Mouse (Mus musculus) liver, embryonic 15.5 days (tissue): Measurements from ENCODE around the gene Cpa1. TPM values are rescaled to one million over a fixed set of nuclear protein-coding genes. Genes with fewer than 3 reads are reported as not detected.

Experiments
- ATAC-seq: fragments of 200-750 bp; cut with Nextera tagmentation; 2 replicates; pipeline ENCODE4 v1.8.0; 2017; ENCODE audit warnings: moderate number of reproducible peaks, mild to moderate bottlenecking, moderate library complexity; ENCODE audit not compliant: insufficient read depth
- H3K27ac ChIP-seq: fragments of 300-500 bp; sonication (generic); replicated peaks from 2 replicates; pipeline ENCODE4 v1.5.1; 2015; ENCODE audit warnings: mild to moderate bottlenecking, inconsistent platforms
- H3K27me3 ChIP-seq: fragments of 300-500 bp; sonication (generic); 2 replicates; pipeline ENCODE4 v1.6.1; 2015; ENCODE audit warnings: mild to moderate bottlenecking, inconsistent platforms
- H3K36me3 ChIP-seq: fragments of 300-500 bp; sonication (generic); replicated peaks from 2 replicates; pipeline ENCODE4 v1.6.1; 2015; ENCODE audit warnings: moderate library complexity, mild to moderate bottlenecking, inconsistent platforms
- H3K4me1 ChIP-seq: fragments of 300-500 bp; sonication (generic); replicated peaks from 2 replicates; pipeline ENCODE4 v1.6.1; 2015; ENCODE audit warnings: inconsistent platforms
- H3K4me2 ChIP-seq: fragments of 300-500 bp; sonication (generic); 2 replicates; pipeline ENCODE4 v1.6.1; 2015; ENCODE audit warnings: moderate library complexity, mild to moderate bottlenecking, inconsistent platforms
- H3K4me3 ChIP-seq: fragments of 300-500 bp; sonication (generic); replicated peaks from 2 replicates; pipeline ENCODE4 v1.5.1; 2015; ENCODE audit warnings: mild to moderate bottlenecking, inconsistent platforms
- H3K9ac ChIP-seq: fragments of 300-500 bp; sonication (generic); 2 replicates; pipeline ENCODE4 v1.6.1; 2015; ENCODE audit warnings: moderate library complexity, mild to moderate bottlenecking, inconsistent platforms
- H3K9me3 ChIP-seq: fragments of 300-500 bp; sonication (generic); replicated peaks from 2 replicates; pipeline ENCODE4 v1.6.1; 2016; ENCODE audit warnings: inconsistent platforms
- WGBS: fragments of 180-500 bp; shearing (Covaris S2); methylation state at CpG from one replicate; pipeline ENCODE4 v1.1.7; 2015; ENCODE audit warnings: mixed read lengths; ENCODE audit not compliant: insufficient replicate concordance; 5-methylcytosine and 5-hydroxymethylcytosine counted together
- polyA plus RNA-seq: library from polyadenylated mRNA; unstranded; fragments of >200 nt; fragmentation: Nextera tagmentation; extraction: Ambion mirVana; gene quantifications from 2 replicates; pipeline ENCODE4 v1.2.1, GENCODE M21; 2015

The Cpa1 gene
- polyA plus RNA-seq, 1 experiment from 2014 or later, result 1.8 TPM

DNA sequence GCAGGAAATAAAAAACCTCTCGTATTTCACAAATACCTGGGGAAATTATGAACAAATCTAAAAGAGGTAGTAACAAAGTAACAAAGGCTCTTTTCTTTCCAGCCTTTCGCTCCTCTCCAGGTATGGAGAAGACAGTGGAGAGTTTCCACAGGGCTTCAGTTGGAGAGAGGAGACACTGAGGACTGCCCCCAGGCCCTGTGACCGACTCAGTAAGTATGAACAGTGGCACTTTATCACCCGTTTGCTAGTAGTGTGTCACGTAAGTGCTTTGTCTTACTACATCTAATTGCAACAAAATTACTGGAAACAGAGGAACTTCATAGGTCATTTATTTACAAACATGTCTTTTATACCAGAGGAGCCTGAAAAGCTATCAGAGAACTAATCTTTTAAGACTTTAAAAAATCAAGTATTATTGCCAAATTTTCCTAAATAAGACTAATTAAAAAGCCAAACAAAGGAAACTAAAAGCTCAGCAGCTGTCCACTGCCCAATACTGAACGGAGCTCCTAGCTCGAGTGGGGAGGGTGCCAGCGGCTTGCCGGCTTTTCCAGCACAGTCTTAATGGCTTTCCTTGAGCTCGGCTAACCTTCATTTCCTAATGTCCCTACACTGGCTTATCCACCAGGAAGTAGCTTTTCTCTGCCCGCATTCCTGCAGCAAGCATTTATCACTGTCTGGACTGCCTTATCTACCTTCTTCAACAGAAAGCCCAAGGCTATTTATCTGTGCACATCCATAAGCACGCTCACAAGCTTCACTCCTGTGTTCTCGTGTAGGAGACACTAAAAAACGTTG, 34.9 kb downstream of the Cpa1 start:
- WGBS, result 21% methylated on average over 14 of the region's 14 CpGs
- H3K27ac ChIP-seq, result no peak overlapping the region
- no peaks in the 10 kb centered on the region for H3K9me3 ChIP-seq
- H3K4me2 ChIP-seq, result peak overlapping the region; percentile 44
- no peak overlapping the region; the same call in 1 of the 2 replicates for H3K4me3 ChIP-seq
- no peaks in the 10 kb centered on the region for H3K36me3 ChIP-seq
- ATAC-seq, result no peak
- no peak overlapping the region for H3K9ac ChIP-seq
- H3K4me1 ChIP-seq, result peaks cover 38% of the 10 kb centered on the region
- no peaks in the 10 kb centered on the region for H3K27me3 ChIP-seq

DNA sequence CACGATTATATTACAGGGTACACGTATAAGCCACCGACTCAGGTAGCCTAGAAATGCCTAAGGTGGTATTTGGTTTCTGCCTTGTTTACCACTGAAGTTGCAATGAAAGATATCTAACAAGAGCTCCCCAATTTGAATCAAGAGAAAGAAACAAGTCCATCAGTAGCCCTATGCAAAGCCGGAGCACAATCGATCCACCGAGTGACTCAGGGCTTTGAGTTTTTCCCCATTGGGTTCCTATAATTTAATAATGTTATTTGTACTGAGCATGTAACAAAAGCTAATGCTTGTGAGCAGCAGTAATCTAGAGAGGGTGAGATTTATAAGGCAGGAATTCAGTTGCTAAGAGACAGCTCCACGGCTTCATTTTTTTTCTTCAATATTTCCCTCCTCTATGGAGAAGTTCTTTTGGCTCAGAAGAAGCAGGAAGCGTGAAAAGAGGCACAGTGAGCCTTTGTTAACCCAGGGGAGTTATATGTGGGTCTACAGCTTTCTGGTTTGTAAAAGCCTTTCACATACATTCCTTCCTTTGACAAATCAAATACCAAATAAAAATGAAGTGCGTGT, 35.8 kb downstream of the Cpa1 start:
- H3K27me3 ChIP-seq, result no peaks in the 10 kb centered on the region
- no peaks in the 10 kb centered on the region for H3K9me3 ChIP-seq
- 64% methylated on average over 9 of the region's 9 CpGs for WGBS
- no peak overlapping the region; the same call in 1 of the 2 replicates for H3K4me2 ChIP-seq
- H3K9ac ChIP-seq, result no peak overlapping the region
- H3K4me3 ChIP-seq, result no peak overlapping the region
- H3K4me1 ChIP-seq, result peaks cover 38% of the 10 kb centered on the region
- H3K27ac ChIP-seq, result peak overlapping the region; percentile 57; the same call in 1 of the 2 replicates
- ATAC-seq, result no peak
- no peaks in the 10 kb centered on the region for H3K36me3 ChIP-seq

DNA sequence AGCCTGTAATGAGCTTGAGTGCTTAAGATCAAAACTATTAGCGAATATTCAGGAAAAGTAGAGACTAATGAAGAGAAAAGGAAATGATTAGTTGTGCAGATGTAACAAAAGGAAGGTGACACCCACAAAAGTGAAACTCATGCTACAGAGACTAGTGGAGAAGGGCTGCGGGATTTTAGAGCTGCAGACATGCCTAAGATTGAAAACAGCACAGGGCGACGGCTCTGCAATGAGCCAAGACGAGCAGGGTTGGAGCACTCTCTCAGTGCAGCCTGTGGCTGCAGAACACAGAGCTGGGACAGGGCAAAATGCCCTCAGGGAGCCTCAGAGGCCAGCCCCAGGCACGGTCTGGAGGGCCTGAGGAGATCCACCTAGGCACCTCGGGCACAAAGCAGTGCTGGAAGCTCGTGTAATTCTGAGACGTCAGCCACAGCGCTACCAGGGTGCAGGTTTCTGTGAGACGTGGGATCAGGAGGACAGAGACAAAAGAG, 36.3 kb downstream of the Cpa1 start:
- peak overlapping the region; percentile 57 for H3K27ac ChIP-seq
- H3K9ac ChIP-seq, result no peak overlapping the region
- 49% methylated on average over 11 of the region's 11 CpGs for WGBS
- no peak for ATAC-seq
- H3K4me3 ChIP-seq, result no peak overlapping the region
- no peaks in the 10 kb centered on the region for H3K36me3 ChIP-seq
- no peaks in the 10 kb centered on the region for H3K9me3 ChIP-seq
- H3K4me1 ChIP-seq, result peaks cover 38% of the 10 kb centered on the region
- peak overlapping the region; percentile 23; the same call in 1 of the 2 replicates for H3K4me2 ChIP-seq
- H3K27me3 ChIP-seq, result no peaks in the 10 kb centered on the region

DNA sequence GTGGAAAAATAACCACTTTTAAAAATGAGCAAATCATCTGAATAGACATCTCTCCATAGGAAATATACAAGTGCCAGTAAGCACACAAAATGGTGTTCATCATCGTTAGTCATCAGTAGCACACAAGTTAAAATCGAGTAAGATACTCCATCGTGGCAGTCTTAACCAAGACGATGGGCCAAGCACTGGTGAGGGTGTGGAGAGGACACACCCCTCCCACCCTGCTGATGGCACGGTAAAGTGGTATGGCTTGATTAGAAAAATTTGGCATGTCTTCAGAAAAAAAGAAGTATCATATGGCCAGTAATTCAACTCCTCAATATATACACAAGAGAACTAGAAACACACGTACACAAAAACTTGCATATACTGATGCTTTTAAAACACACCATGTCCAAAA, 37.5 kb downstream of the Cpa1 start:
- H3K9me3 ChIP-seq, result no peaks in the 10 kb centered on the region
- H3K4me2 ChIP-seq, result no peak overlapping the region
- peaks cover 38% of the 10 kb centered on the region for H3K4me1 ChIP-seq
- no peak overlapping the region for H3K9ac ChIP-seq
- H3K4me3 ChIP-seq, result no peak overlapping the region
- H3K36me3 ChIP-seq, result no peaks in the 10 kb centered on the region
- WGBS, result 49% methylated on average over 6 of the region's 6 CpGs
- no peak overlapping the region for H3K27ac ChIP-seq
- no peaks in the 10 kb centered on the region for H3K27me3 ChIP-seq
- ATAC-seq, result no peak

DNA sequence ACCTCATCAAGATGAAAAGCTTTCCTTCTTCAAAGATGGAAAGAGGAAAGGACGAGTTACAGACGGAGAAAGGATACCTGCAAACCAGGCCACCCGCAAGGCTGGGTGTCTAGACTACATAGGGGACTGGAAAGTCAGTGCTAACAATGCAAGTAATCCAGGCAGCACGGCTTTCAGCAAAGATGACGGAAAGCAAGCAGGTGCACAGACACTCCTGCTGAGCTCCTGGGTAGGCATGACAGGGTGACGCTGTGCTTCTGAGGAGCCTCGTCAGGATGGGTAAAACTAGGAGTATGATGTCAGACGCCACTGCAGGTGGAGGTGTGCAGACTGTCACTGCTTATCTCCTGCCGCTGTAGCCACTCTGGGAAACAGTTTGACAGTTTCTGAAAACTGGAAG, 38.6 kb downstream of the Cpa1 start:
- H3K9me3 ChIP-seq, result no peaks in the 10 kb centered on the region
- ATAC-seq, result no peak
- H3K27me3 ChIP-seq, result no peaks in the 10 kb centered on the region
- H3K27ac ChIP-seq, result no peak overlapping the region
- no peak overlapping the region for H3K4me3 ChIP-seq
- H3K4me1 ChIP-seq, result peaks cover 41% of the 10 kb centered on the region
- H3K9ac ChIP-seq, result no peak overlapping the region
- H3K4me2 ChIP-seq, result no peak overlapping the region
- 78% methylated on average over 9 of the region's 9 CpGs for WGBS
- H3K36me3 ChIP-seq, result no peaks in the 10 kb centered on the region

DNA sequence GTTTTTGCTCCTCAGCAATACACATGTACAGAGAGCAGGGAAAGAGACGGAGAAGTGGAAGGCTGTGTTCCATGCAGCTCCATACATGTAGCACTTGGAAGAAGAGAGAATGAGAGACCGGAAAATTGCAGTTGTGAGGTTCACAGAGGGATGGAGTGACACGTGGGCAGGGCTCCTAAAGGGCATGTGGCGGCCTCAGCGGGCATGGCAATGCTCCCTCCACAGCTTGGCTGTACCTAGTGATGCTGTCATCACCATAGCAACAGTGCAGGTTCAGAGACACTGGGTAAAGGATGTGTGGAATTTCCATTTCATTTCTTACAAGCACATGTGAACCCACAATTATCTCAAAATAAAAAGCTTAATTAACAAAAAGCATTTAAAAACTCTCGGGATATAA, 39.5 kb downstream of the Cpa1 start:
- H3K27me3 ChIP-seq, result no peaks in the 10 kb centered on the region
- H3K4me2 ChIP-seq, result no peak overlapping the region
- no peak overlapping the region for H3K9ac ChIP-seq
- no peak overlapping the region for H3K4me3 ChIP-seq
- no peak for ATAC-seq
- H3K27ac ChIP-seq, result no peak overlapping the region
- H3K36me3 ChIP-seq, result no peaks in the 10 kb centered on the region
- peaks cover 40% of the 10 kb centered on the region for H3K4me1 ChIP-seq
- 68% methylated on average over 6 of the region's 6 CpGs for WGBS
- H3K9me3 ChIP-seq, result no peaks in the 10 kb centered on the region

DNA sequence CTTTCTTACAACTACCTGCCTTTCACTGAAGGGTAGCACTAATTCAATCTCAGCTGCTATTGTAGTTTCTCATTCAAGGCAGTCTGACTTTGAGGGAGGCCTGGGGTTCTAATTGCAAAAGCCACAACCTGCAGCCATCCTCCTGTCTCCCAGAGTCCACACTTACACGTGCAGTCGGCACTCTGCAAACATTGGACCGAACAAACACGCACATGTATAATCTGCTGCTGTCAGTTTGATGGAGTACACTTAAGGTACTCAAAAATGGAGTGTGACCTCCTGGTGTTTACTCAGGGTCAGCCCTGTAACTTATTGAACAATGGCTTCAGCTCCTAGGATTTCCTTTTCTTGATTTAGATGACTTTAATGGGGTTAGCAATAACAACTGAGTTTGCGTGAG, 40.5 kb downstream of the Cpa1 start:
- 59% methylated on average over 5 of the region's 5 CpGs for WGBS
- no peaks in the 10 kb centered on the region for H3K9me3 ChIP-seq
- no peak overlapping the region for H3K9ac ChIP-seq
- H3K4me1 ChIP-seq, result peaks cover 30% of the 10 kb centered on the region
- ATAC-seq, result no peak
- H3K27me3 ChIP-seq, result no peaks in the 10 kb centered on the region
- no peaks in the 10 kb centered on the region for H3K36me3 ChIP-seq
- H3K27ac ChIP-seq, result no peak overlapping the region
- H3K4me2 ChIP-seq, result no peak overlapping the region
- no peak overlapping the region for H3K4me3 ChIP-seq

DNA sequence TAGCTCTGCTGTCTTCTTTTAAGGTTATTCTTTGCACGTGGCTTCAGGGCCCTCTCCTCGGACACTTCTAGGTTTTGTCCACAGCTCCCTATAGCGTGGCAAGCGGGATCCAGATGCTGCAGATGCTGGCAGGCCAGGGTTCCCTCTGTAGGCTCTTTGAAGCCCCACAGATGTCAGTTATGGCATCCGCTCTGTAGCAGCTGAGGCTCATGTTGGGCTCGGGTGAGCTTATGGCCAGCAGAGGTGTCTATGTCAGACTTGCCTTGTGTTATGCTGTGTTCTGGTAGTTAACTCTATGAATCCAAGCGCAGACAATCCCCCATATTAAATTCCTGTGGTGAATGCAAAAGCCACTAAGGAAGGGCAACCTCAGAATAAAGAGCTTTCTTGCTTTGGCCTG, 41.4 kb downstream of the Cpa1 start:
- Histone ChIP-seq H3K9me3 (no peaks in the 10 kb centered on the region), H3K4me3 (no peak overlapping the region), H3K9ac (no peak overlapping the region), H3K4me1 (peaks cover 21% of the 10 kb centered on the region), H3K27ac (no peak overlapping the region), H3K36me3 (no peaks in the 10 kb centered on the region), H3K27me3 (no peaks in the 10 kb centered on the region), H3K4me2 (no peak overlapping the region)
- no peak for ATAC-seq
- WGBS, result 71% methylated on average over 7 of the region's 7 CpGs

DNA sequence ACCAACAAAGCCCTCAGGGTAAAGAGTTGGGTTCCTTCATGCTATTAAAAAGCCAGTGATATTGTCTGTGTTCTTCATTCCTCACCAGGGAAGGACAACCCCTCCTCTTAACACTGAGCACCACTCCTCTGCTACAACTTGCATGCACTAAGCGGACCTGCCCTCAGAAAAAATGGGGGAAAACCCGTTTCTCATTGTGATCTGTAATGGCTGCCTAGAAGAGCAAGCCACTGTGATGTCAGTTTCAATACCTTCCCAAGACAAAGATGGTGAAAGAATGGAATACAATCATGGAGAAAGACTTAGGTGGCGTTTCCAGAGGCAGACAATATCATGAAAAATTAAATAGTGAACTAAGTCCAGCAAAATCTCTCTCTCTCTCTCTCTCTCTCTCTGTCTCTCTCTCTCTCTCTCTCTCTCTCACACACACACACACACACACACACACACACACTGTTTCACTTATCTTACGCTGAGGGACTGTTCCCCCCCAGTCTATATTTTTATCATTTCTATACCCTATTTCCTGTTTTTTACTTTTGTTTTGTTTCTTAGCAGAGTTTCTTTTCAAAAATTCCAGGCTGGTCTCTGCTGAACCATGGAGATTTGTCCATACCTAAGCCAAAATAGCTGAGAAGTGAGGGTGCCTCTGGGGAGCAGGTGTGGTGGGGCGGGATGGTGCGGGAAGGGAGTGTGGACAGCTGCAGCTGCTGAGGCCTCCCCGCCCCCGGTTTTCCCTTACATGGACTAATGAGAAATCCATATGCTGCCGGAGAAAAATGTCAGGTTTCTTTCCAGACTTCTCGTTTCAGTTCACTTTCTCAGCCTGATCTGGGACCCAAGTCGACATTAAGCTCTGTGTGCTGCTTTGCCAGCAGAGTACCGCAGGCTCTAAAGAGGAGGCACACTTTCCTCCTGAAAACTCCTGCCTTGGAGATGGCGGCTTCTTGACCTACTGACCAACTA, 43.2 kb downstream of the Cpa1 start:
- peak overlapping the region; percentile 45; the same call in 1 of the 2 replicates for H3K27ac ChIP-seq
- H3K9ac ChIP-seq, result no peak overlapping the region
- no peaks in the 10 kb centered on the region for H3K27me3 ChIP-seq
- ATAC-seq, result no peak
- no peak overlapping the region for H3K4me3 ChIP-seq
- H3K4me1 ChIP-seq, result peaks cover 7% of the 10 kb centered on the region
- 47% methylated on average over 13 of the region's 13 CpGs for WGBS
- H3K36me3 ChIP-seq, result no peaks in the 10 kb centered on the region
- H3K4me2 ChIP-seq, result no peak overlapping the region
- no peaks in the 10 kb centered on the region for H3K9me3 ChIP-seq

DNA sequence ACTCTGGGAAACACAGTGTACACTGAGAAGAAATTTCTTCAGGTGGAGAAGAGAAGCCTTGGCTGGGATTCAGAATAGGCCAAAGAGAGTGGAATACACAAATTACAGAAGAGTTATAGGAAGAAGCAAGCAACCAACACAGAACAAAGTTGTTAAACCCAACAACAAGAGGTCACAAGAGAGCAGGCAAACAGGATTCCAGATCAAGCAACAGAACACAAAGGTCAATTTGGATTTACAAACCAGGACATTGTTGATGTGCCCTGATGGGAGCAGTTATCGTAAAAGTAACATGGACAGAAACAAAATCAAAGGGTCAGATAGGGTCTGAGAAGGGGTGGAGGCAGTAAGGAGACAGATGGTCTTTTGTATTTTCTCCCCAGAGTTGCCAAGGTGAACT, 45.6 kb downstream of the Cpa1 start:
- H3K9ac ChIP-seq, result no peak overlapping the region
- no peak overlapping the region for H3K27ac ChIP-seq
- peaks cover 7% of the 10 kb centered on the region for H3K4me1 ChIP-seq
- no peaks in the 10 kb centered on the region for H3K36me3 ChIP-seq
- H3K4me3 ChIP-seq, result no peak overlapping the region
- no peaks in the 10 kb centered on the region for H3K9me3 ChIP-seq
- ATAC-seq, result no peak
- H3K4me2 ChIP-seq, result no peak overlapping the region
- H3K27me3 ChIP-seq, result no peaks in the 10 kb centered on the region
- WGBS, result 49% methylated on average over 1 of the region's 1 CpGs

DNA sequence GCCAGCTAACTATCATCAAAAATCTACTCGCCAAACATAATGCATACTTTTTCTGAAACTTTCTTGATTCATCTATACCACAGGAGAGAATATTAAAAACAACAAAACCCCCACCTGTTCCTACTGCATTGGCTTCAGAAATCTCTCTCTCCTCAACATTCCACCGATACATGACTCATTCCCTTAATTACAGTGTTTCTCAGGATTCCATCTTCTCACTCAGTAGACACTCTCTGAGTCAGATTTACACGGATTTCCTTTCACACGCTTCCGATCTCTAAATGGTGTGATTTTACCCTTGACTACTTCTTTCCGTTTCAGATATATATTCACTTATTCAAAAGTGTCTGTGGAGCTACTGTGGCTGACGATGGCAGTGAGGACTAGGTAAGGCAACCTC, 48.2 kb downstream of the Cpa1 start:
- Histone ChIP-seq H3K4me3 (no peak overlapping the region), H3K9me3 (no peaks in the 10 kb centered on the region), H3K27ac (no peak overlapping the region), H3K4me1 (peaks cover 7% of the 10 kb centered on the region), H3K9ac (no peak overlapping the region), H3K36me3 (no peaks in the 10 kb centered on the region), H3K27me3 (no peaks in the 10 kb centered on the region), H3K4me2 (no peak overlapping the region)
- ATAC-seq, result no peak
- WGBS, result 70% methylated on average over 7 of the region's 7 CpGs
